Mouse (Mus musculus) spleen, adult 2 months (tissue): ENCODE data around the gene Tmem100.

Source experiments
- CTCF ChIP-seq: fragments of 200-500 bp; IDR thresholded peaks from 2 replicates; pipeline ENCODE4 v1.5.1; 2011; ENCODE audit warnings: mild to moderate bottlenecking, inconsistent platforms; ENCODE audit not compliant: insufficient read depth, insufficient read length, insufficient replicate concordance; ENCODE audit errors: extremely low read depth
- POLR2A ChIP-seq: fragments of 200-500 bp; IDR thresholded peaks from 2 replicates; pipeline ENCODE4 v1.6.1; 2011; ENCODE audit warnings: low read depth, low read length, inconsistent platforms

- TF ChIP-seq CTCF (no peak), POLR2A (no peak)
Measured at GRCm38 (mm10) chr11:90000666-90001065, 29.5 kb upstream of the Tmem100 start.
